Mouse (Mus musculus): Measurements from ENCODE around the gene Ip6k3. TPM values are rescaled to one million over a fixed set of nuclear protein-coding genes. Genes with fewer than 3 reads are reported as not detected.

The Ip6k3 gene
- polyA plus RNA-seq, 1 experiment from 2014 or later, result 0.26 TPM

- Histone ChIP-seq H3K27me3 (ENCODE audit: control insufficient read depth, insufficient read depth, low read length) (no peaks in the 10 kb centered on the region), H3K4me1 (ENCODE audit: control insufficient read depth, insufficient read depth, low read length) (peaks cover 14% of the 10 kb centered on the region; the same call in 1 of the 2 replicates), H3K36me3 (ENCODE audit: control insufficient read depth, insufficient read depth, low read length) (peaks cover 21% of the 10 kb centered on the region), H3K4me2 (no peak overlapping the region), H3K27ac (ENCODE audit: low read depth, low read length) (no peak overlapping the region), H3K9me3 (replicated peaks; ENCODE audit: control insufficient read depth, low read length) (no peaks in the 10 kb centered on the region; the same call in 1 of the 2 replicates), H3K4me3 (ENCODE audit: low read depth, low read length) (no peak overlapping the region), H3K9ac (ENCODE audit: low read depth, low read length) (no peak overlapping the region)
- ATAC-seq (replicated peaks; ENCODE audit: insufficient number of reproducible peaks, low FRiP score, low TSS enrichment), result no peak
- WGBS (ENCODE audit: insufficient replicate concordance), result 75% methylated on average over 2 of the region's 2 CpGs
Measured at GRCm38 (mm10) chr17:27201981-27202380, 34.4 kb upstream of the Ip6k3 start.

GRCm38 (mm10) chr17:27200801-27201200 is 33.2 kb upstream of the Ip6k3 start:
- 83% methylated on average over 11 of the region's 11 CpGs for WGBS (ENCODE audit: insufficient replicate concordance)
- no peaks in the 10 kb centered on the region for H3K27me3 ChIP-seq (ENCODE audit: control insufficient read depth, insufficient read depth, low read length)
- peaks cover 21% of the 10 kb centered on the region for H3K36me3 ChIP-seq (ENCODE audit: control insufficient read depth, insufficient read depth, low read length)
- H3K9me3 ChIP-seq (replicated peaks; ENCODE audit: control insufficient read depth, low read length), result no peaks in the 10 kb centered on the region; the same call in 1 of the 2 replicates
- ATAC-seq (replicated peaks; ENCODE audit: insufficient number of reproducible peaks, low FRiP score, low TSS enrichment), result no peak
- H3K9ac ChIP-seq (ENCODE audit: low read depth, low read length), result no peak overlapping the region
- H3K4me2 ChIP-seq, result no peak overlapping the region
- H3K27ac ChIP-seq (ENCODE audit: low read depth, low read length), result no peak overlapping the region
- no peak overlapping the region for H3K4me3 ChIP-seq (ENCODE audit: low read depth, low read length)
- peaks cover 14% of the 10 kb centered on the region; the same call in 1 of the 2 replicates for H3K4me1 ChIP-seq (ENCODE audit: control insufficient read depth, insufficient read depth, low read length)

- H3K4me1 ChIP-seq (ENCODE audit: control insufficient read depth, insufficient read depth, low read length), result peaks cover 14% of the 10 kb centered on the region; the same call in 1 of the 2 replicates
- WGBS (ENCODE audit: insufficient replicate concordance), result 28% methylated on average over 7 of the region's 7 CpGs
- ATAC-seq (replicated peaks; ENCODE audit: insufficient number of reproducible peaks, low FRiP score, low TSS enrichment), result no peak
- H3K27me3 ChIP-seq (ENCODE audit: control insufficient read depth, insufficient read depth, low read length), result no peaks in the 10 kb centered on the region
- no peak overlapping the region for H3K27ac ChIP-seq (ENCODE audit: low read depth, low read length)
- H3K9ac ChIP-seq (ENCODE audit: low read depth, low read length), result peak overlapping the region; percentile 6; the same call in 1 of the 2 replicates
- H3K36me3 ChIP-seq (ENCODE audit: control insufficient read depth, insufficient read depth, low read length), result peaks cover 24% of the 10 kb centered on the region
- no peak overlapping the region for H3K4me3 ChIP-seq (ENCODE audit: low read depth, low read length)
- no peak overlapping the region for H3K4me2 ChIP-seq
- no peaks in the 10 kb centered on the region; the same call in 1 of the 2 replicates for H3K9me3 ChIP-seq (replicated peaks; ENCODE audit: control insufficient read depth, low read length)
Measured at GRCm38 (mm10) chr17:27199864-27200263, 32.3 kb upstream of the Ip6k3 start.

GRCm38 (mm10) chr17:27199205-27199604 is 31.6 kb upstream of the Ip6k3 start:
- no peak overlapping the region for H3K4me3 ChIP-seq (ENCODE audit: low read depth, low read length)
- peaks cover 16% of the 10 kb centered on the region for H3K4me1 ChIP-seq (ENCODE audit: control insufficient read depth, insufficient read depth, low read length)
- H3K27ac ChIP-seq (ENCODE audit: low read depth, low read length), result no peak overlapping the region
- ATAC-seq (replicated peaks; ENCODE audit: insufficient number of reproducible peaks, low FRiP score, low TSS enrichment), result no peak
- H3K9ac ChIP-seq (ENCODE audit: low read depth, low read length), result no peak overlapping the region
- H3K4me2 ChIP-seq, result no peak overlapping the region
- no peaks in the 10 kb centered on the region; the same call in 1 of the 2 replicates for H3K9me3 ChIP-seq (replicated peaks; ENCODE audit: control insufficient read depth, low read length)
- 92% methylated on average over 9 of the region's 9 CpGs for WGBS (ENCODE audit: insufficient replicate concordance)
- peaks cover 24% of the 10 kb centered on the region for H3K36me3 ChIP-seq (ENCODE audit: control insufficient read depth, insufficient read depth, low read length)
- H3K27me3 ChIP-seq (ENCODE audit: control insufficient read depth, insufficient read depth, low read length), result no peaks in the 10 kb centered on the region

GRCm38 (mm10) chr17:27196206-27196605 is 28.6 kb upstream of the Ip6k3 start:
- H3K9me3 ChIP-seq (replicated peaks; ENCODE audit: control insufficient read depth, low read length), result no peaks in the 10 kb centered on the region
- peaks cover 37% of the 10 kb centered on the region for H3K36me3 ChIP-seq (ENCODE audit: control insufficient read depth, insufficient read depth, low read length)
- H3K4me3 ChIP-seq (ENCODE audit: low read depth, low read length), result no peak overlapping the region
- WGBS (ENCODE audit: insufficient replicate concordance), result 84% methylated on average over 9 of the region's 9 CpGs
- no peak overlapping the region for H3K27ac ChIP-seq (ENCODE audit: low read depth, low read length)
- no peak for ATAC-seq (replicated peaks; ENCODE audit: insufficient number of reproducible peaks, low FRiP score, low TSS enrichment)
- H3K9ac ChIP-seq (ENCODE audit: low read depth, low read length), result no peak overlapping the region
- H3K4me1 ChIP-seq (ENCODE audit: control insufficient read depth, insufficient read depth, low read length), result peaks cover 7% of the 10 kb centered on the region; the same call in 1 of the 2 replicates
- no peak overlapping the region for H3K4me2 ChIP-seq
- no peaks in the 10 kb centered on the region for H3K27me3 ChIP-seq (ENCODE audit: control insufficient read depth, insufficient read depth, low read length)

GRCm38 (mm10) chr17:27194258-27195185 is 26.9 kb upstream of the Ip6k3 start:
- Histone ChIP-seq H3K27ac (ENCODE audit: low read depth, low read length) (no peak overlapping the region), H3K36me3 (ENCODE audit: control insufficient read depth, insufficient read depth, low read length) (peaks cover 41% of the 10 kb centered on the region), H3K4me1 (ENCODE audit: control insufficient read depth, insufficient read depth, low read length) (peaks cover 2% of the 10 kb centered on the region; the same call in 1 of the 2 replicates), H3K4me2 (no peak overlapping the region), H3K4me3 (ENCODE audit: low read depth, low read length) (no peak overlapping the region), H3K27me3 (ENCODE audit: control insufficient read depth, insufficient read depth, low read length) (no peaks in the 10 kb centered on the region), H3K9ac (ENCODE audit: low read depth, low read length) (no peak overlapping the region), H3K9me3 (replicated peaks; ENCODE audit: control insufficient read depth, low read length) (no peaks in the 10 kb centered on the region)
- ATAC-seq (replicated peaks; ENCODE audit: insufficient number of reproducible peaks, low FRiP score, low TSS enrichment), result no peak
- WGBS (ENCODE audit: insufficient replicate concordance), result 58% methylated on average over 20 of the region's 20 CpGs

- H3K9ac ChIP-seq (ENCODE audit: low read depth, low read length), result no peak overlapping the region
- ATAC-seq (replicated peaks; ENCODE audit: insufficient number of reproducible peaks, low FRiP score, low TSS enrichment), result no peak
- peaks cover 32% of the 10 kb centered on the region for H3K36me3 ChIP-seq (ENCODE audit: control insufficient read depth, insufficient read depth, low read length)
- no peaks in the 10 kb centered on the region for H3K9me3 ChIP-seq (replicated peaks; ENCODE audit: control insufficient read depth, low read length)
- WGBS (ENCODE audit: insufficient replicate concordance), result 72% methylated on average over 5 of the region's 5 CpGs
- peaks cover 3% of the 10 kb centered on the region; the same call in 1 of the 2 replicates for H3K27me3 ChIP-seq (ENCODE audit: control insufficient read depth, insufficient read depth, low read length)
- H3K27ac ChIP-seq (ENCODE audit: low read depth, low read length), result no peak overlapping the region
- H3K4me1 ChIP-seq (ENCODE audit: control insufficient read depth, insufficient read depth, low read length), result peaks cover 2% of the 10 kb centered on the region; the same call in 1 of the 2 replicates
- H3K4me2 ChIP-seq, result no peak overlapping the region
- H3K4me3 ChIP-seq (ENCODE audit: low read depth, low read length), result no peak overlapping the region
Measured at GRCm38 (mm10) chr17:27191804-27192203, 24.2 kb upstream of the Ip6k3 start.

GRCm38 (mm10) chr17:27191189-27191588 is 23.6 kb upstream of the Ip6k3 start:
- Histone ChIP-seq H3K4me3 (ENCODE audit: low read depth, low read length) (no peak overlapping the region), H3K4me2 (no peak overlapping the region), H3K9me3 (replicated peaks; ENCODE audit: control insufficient read depth, low read length) (no peaks in the 10 kb centered on the region), H3K36me3 (ENCODE audit: control insufficient read depth, insufficient read depth, low read length) (peaks cover 32% of the 10 kb centered on the region), H3K9ac (ENCODE audit: low read depth, low read length) (no peak overlapping the region), H3K27me3 (ENCODE audit: control insufficient read depth, insufficient read depth, low read length) (peaks cover 3% of the 10 kb centered on the region; the same call in 1 of the 2 replicates), H3K4me1 (ENCODE audit: control insufficient read depth, insufficient read depth, low read length) (peaks cover 2% of the 10 kb centered on the region; the same call in 1 of the 2 replicates), H3K27ac (ENCODE audit: low read depth, low read length) (no peak overlapping the region)
- 84% methylated on average over 6 of the region's 6 CpGs for WGBS (ENCODE audit: insufficient replicate concordance)
- no peak for ATAC-seq (replicated peaks; ENCODE audit: insufficient number of reproducible peaks, low FRiP score, low TSS enrichment)

All from heart, embryonic 11.5 days (tissue).